In the genomic region with DNA sequence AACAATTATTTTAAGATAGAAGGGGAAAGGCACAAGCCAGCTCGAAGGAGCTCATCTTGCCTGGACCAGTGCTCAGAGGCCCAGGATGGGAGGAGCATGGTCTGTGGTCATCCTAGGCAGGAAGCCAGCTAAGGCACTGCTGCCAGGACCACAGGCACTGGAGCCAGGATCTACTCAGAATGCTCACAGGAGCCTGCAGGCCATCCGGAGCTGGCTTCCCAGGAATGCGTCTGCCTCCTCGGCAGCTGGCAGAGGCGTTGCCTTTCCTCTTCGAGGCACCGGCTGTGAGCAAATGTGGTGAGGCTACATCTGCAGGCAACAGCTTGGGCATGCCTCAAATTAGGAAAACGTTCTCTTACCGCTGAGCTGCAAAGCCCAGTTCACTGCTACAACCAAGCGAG, we compare ENCODE assay signal across 8 mouse cellular contexts. TPM values are rescaled to one million over a fixed set of nuclear protein-coding genes. Genes with fewer than 3 reads are reported as not detected.
A peak's percentile ranks its signal among the peaks of the same experiment; 100 is the strongest.
DNase-seq lines count a peak whose midpoint lies in the region; ATAC-seq lines count a peak whose summit lies in the region.

No protein-coding gene starts in this region.

- no peaks in the 10 kb centered on the region for H3K27me3 ChIP-seq in lung, embryonic 15.5 days
- no peaks in the 10 kb centered on the region for H3K27me3 ChIP-seq in stomach, embryonic 16.5 days (ENCODE audit: control insufficient read depth, insufficient read depth, low read length)

- ATAC-seq in common myeloid progenitor, adult 5-6 weeks (replicated peaks; ENCODE audit: low read depth, poor library complexity, severe bottlenecking), result peak; percentile 54
- peak; percentile 93 for ATAC-seq in lung, embryonic 15.5 days (ENCODE audit: borderline replicate concordance, extremely low read depth, low FRiP score, low TSS enrichment)
- peak; percentile 77; the same call in 1 of the 2 replicates for ATAC-seq in stomach, embryonic 16.5 days (ENCODE audit: insufficient read depth, low FRiP score)
- no peak for ATAC-seq in activated CD4-positive, CD25-positive, alpha-beta regulatory T cell, adult 4 months

- no peak overlapping the region for H3K4me2 ChIP-seq in lung, embryonic 15.5 days
- no peak overlapping the region for H3K4me2 ChIP-seq in stomach, embryonic 16.5 days (ENCODE audit: low read depth, low read length)

- no peaks in the 10 kb centered on the region for H3K9me3 ChIP-seq in lung, embryonic 15.5 days
- no peaks in the 10 kb centered on the region for H3K9me3 ChIP-seq in stomach, embryonic 16.5 days (replicated peaks; ENCODE audit: control insufficient read depth, low read length)

- H3K36me3 ChIP-seq in lung, embryonic 15.5 days, result no peaks in the 10 kb centered on the region
- H3K36me3 ChIP-seq in stomach, embryonic 16.5 days (ENCODE audit: control insufficient read depth, insufficient read depth, low read length), result no peaks in the 10 kb centered on the region

- peak overlapping the region; percentile 17; the same call in 1 of the 2 replicates for H3K27ac ChIP-seq in lung, embryonic 15.5 days
- peak overlapping the region; percentile 33 for H3K27ac ChIP-seq in stomach, embryonic 16.5 days (ENCODE audit: low read length)

- 27% methylated on average over 10 of the region's 10 CpGs for WGBS in lung, embryonic 15.5 days
- 28% methylated on average over 10 of the region's 10 CpGs for WGBS in stomach, embryonic 16.5 days

- H3K4me3 ChIP-seq in lung, embryonic 15.5 days, result no peak overlapping the region
- no peak overlapping the region for H3K4me3 ChIP-seq in stomach, embryonic 16.5 days (replicated peaks; ENCODE audit: low read length)

- peak; percentile 66 for DNase-seq in 416B (ENCODE audit: low read depth)
- peak; percentile 97 for DNase-seq in Muller cell, postnatal 12 days (ENCODE audit: inconsistent ontology term)
- peak; percentile 98 for DNase-seq in heart, adult 11 months
- peak; percentile 73 for DNase-seq in layer of hippocampus, adult 11-12 months (ENCODE audit: low spot score)

- no peak overlapping the region for H3K9ac ChIP-seq in lung, embryonic 15.5 days
- H3K9ac ChIP-seq in stomach, embryonic 16.5 days (ENCODE audit: low read length), result no peak overlapping the region

- peaks cover 10% of the 10 kb centered on the region for H3K4me1 ChIP-seq in lung, embryonic 15.5 days
- H3K4me1 ChIP-seq in stomach, embryonic 16.5 days (ENCODE audit: control insufficient read depth, insufficient read depth, low read length), result 0 out of 2 replicates have a peak, but pooled peaks cover 5% of the 10 kb centered on the region

RNA-seq across cellular contexts. Expression of a gene that starts 37.8 kb away (rescaled TPM):
- total RNA-seq in common myeloid progenitor, adult 5-6 weeks (2017), result 14.6 and 19.6 TPM in 2 replicates
- polyA plus RNA-seq in lung, embryonic 15.5 days (2015; fragmentation: Nextera tagmentation; extraction: Ambion mirVana), result 11.7 and 12.7 TPM in 2 replicates
- polyA plus RNA-seq in stomach, embryonic 16.5 days (2015; fragmentation: Nextera tagmentation; extraction: Ambion mirVana), result 4.8 and 5.2 TPM in 2 replicates
- 1 to 10 TPM; 2.8 to 3.8 TPM for polyA plus RNA-seq in activated CD4-positive, CD25-positive, alpha-beta regulatory T cell, adult 4 months (2017; shearing (Covaris generic))
